Mouse (Mus musculus) bone marrow, adult 2 months (tissue): ENCODE measurements around the gene Rexo1.

ENCODE experiments used
- CTCF ChIP-seq: fragments of 200-500 bp; IDR thresholded peaks from 2 replicates; pipeline ENCODE4 v1.5.1; 2011; ENCODE audit warnings: low read length, control low read depth; ENCODE audit not compliant: control insufficient read depth, insufficient read depth
- POLR2A ChIP-seq: fragments of 200-500 bp; IDR thresholded peaks from 2 replicates; pipeline ENCODE4 v1.6.1; 2011; ENCODE audit warnings: low read depth, mild to moderate bottlenecking, control low read depth, low read length, borderline replicate concordance; ENCODE audit not compliant: control insufficient read depth

DNA sequence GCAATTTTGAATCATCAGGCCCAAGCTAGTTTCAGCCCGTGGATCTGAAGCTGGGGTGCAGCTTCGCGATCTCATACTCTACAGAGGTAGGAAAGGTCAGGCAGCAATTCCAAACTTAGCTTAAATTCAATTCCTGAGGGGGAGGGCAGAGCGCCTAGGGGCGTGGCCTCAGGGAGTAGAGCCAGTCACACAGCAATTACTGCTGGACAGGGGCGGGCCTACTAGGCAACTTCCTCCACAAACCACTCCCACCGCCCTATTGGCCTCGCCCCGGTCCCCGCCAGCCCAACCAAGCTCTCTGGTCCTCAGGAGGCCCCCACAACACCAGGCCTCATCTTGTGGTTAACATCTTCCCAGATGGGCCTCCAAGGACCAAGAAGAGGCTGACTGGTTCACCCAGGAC is 8.3 kb upstream of the Rexo1 start:
- 0 out of 2 replicates have a peak, but pooled peaks have one; percentile 15 for TF ChIP-seq POLR2A
- TF ChIP-seq CTCF = no peak
